Mouse (Mus musculus) forebrain, embryonic 11.5 days (tissue): ENCODE measurements around the gene Olfr459. TPM values are rescaled to one million over a fixed set of nuclear protein-coding genes. Genes with fewer than 3 reads are reported as not detected.

ENCODE experiments used
- ATAC-seq: fragments of 200-750 bp; cut with Nextera tagmentation; replicated peaks from 2 replicates; pipeline ENCODE4 v1.8.0; 2017; ENCODE audit warnings: moderate TSS enrichment; ENCODE audit not compliant: low FRiP score
- DNase-seq: peaks from one replicate; pipeline ENCODE4 v3.0.0-alpha.2; 2017; ENCODE audit warnings: low spot score
- H3K27ac ChIP-seq: fragments of 300-500 bp; sonication (generic); 2 replicates; pipeline ENCODE4 v1.5.1; 2014; ENCODE audit warnings: low read depth, low read length
- H3K27me3 ChIP-seq: fragments of 300-500 bp; sonication (generic); 2 replicates; pipeline ENCODE4 v1.6.1; 2014; ENCODE audit warnings: mild to moderate bottlenecking, low read length, mixed read lengths; ENCODE audit not compliant: control insufficient read depth, insufficient read depth
- H3K36me3 ChIP-seq: fragments of 300-500 bp; sonication (generic); 2 replicates; pipeline ENCODE4 v1.6.1; 2014; ENCODE audit warnings: mild to moderate bottlenecking, low read length, moderate library complexity, mixed read lengths; ENCODE audit not compliant: control insufficient read depth, insufficient read depth
- H3K4me1 ChIP-seq: fragments of 300-500 bp; sonication (generic); replicated peaks from 2 replicates; pipeline ENCODE4 v1.6.1; 2014; ENCODE audit warnings: low read length, mixed read lengths; ENCODE audit not compliant: control insufficient read depth, insufficient read depth
- H3K4me2 ChIP-seq: fragments of 300-500 bp; sonication (generic); 2 replicates; pipeline ENCODE4 v1.6.1; 2014; ENCODE audit warnings: low read depth, mild to moderate bottlenecking, low read length, moderate library complexity, mixed read lengths; ENCODE audit not compliant: severe bottlenecking
- H3K4me3 ChIP-seq: fragments of 300-500 bp; sonication (generic); 2 replicates; pipeline ENCODE4 v1.5.1; 2014; ENCODE audit warnings: low read depth, low read length
- H3K9ac ChIP-seq: fragments of 300-500 bp; sonication (generic); 2 replicates; pipeline ENCODE4 v1.6.1; 2014; ENCODE audit warnings: low read length
- H3K9me3 ChIP-seq: fragments of 300-500 bp; sonication (generic); 2 replicates; pipeline ENCODE4 v1.6.1; 2016; ENCODE audit warnings: low read length, mixed read lengths; ENCODE audit not compliant: control insufficient read depth
- WGBS: fragments of 180-500 bp; shearing (Covaris S2); extraction: QIAGEN DNeasy Blood & Tissue Kit; methylation state at CpG from one replicate; pipeline ENCODE4 v1.1.7; 2014; 5-methylcytosine and 5-hydroxymethylcytosine counted together
- polyA plus RNA-seq: library from polyadenylated mRNA; unstranded; fragments of >200 nt; fragmentation: Nextera tagmentation; extraction: Ambion mirVana; gene quantifications from 2 replicates; pipeline ENCODE4 v1.2.1, GENCODE M21; 2014

Gene Olfr459
- polyA plus RNA-seq, result not detected in 2 replicates

- Histone ChIP-seq H3K4me1 (no peaks in the 10 kb centered on the region), H3K27me3 (no peaks in the 10 kb centered on the region), H3K4me2 (no peak within 1 kb of the TSS), H3K4me3 (no peak within 1 kb of the TSS), H3K36me3 (no peaks in the 10 kb centered on the region), H3K9me3 (no peaks in the 10 kb centered on the region), H3K9ac (no peak within 1 kb of the TSS), H3K27ac (no peak within 1 kb of the TSS)
- no peak for ATAC-seq
- WGBS, result 81% methylated on average over 7 of the region's 7 CpGs
- DNase-seq, result no peak
Measured at GRCm38 (mm10) chr6:41775077-41775476, at the start of gene Olfr459. Gene Olfr459, minus strand, starts transcription at chr6:41775177.

DNA sequence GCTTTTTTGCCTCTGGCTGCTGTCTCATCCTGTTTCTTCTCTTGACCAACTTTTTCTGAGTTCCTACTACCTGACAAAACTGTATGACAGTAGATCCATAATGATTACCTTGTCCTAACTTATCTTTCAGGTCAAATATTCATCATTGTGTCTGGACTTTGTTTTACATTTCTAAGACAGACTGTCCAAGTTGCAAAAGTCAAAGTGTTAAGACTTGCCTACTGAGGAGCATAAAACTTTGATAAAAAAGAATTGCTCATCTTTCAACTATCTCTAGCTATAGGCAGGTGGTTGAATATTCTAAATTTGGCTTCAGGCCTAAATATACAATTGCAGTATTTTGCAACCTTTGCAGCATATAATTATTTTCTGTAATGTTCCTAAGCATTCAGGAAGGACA lies 49.1 kb upstream of the Olfr459 start:
- DNase-seq, result no peak
- Histone ChIP-seq H3K4me2 (no peak overlapping the region), H3K27me3 (no peaks in the 10 kb centered on the region), H3K9ac (no peak overlapping the region), H3K9me3 (no peaks in the 10 kb centered on the region), H3K36me3 (no peaks in the 10 kb centered on the region), H3K4me3 (no peak overlapping the region), H3K27ac (no peak overlapping the region), H3K4me1 (no peaks in the 10 kb centered on the region)
- no peak for ATAC-seq

DNA sequence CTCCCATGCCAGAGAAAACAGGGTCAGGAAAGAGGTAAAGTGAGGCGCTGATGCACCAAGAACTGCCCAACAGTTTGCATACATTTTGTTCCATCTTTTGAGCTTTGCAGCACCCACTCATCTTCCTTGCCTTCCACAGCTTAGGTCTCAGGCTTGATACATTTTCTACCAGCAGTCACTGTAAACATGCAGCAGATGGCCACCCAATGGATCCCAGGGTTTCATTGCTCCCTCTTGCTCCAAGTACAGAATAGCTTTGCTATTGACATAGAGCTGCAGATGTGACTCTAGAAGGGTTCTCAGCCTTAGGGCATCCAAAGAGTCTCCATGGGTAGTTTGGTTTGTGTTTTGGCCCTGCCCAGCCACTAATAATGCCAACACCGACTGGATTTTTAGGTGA lies 11.7 kb upstream of the Olfr459 start:
- WGBS, result 87% methylated on average over 2 of the region's 2 CpGs
- no peaks in the 10 kb centered on the region for H3K9me3 ChIP-seq
- ATAC-seq, result no peak
- no peak overlapping the region for H3K9ac ChIP-seq
- H3K27ac ChIP-seq, result no peak overlapping the region
- H3K27me3 ChIP-seq, result no peaks in the 10 kb centered on the region
- H3K4me3 ChIP-seq, result no peak overlapping the region
- no peaks in the 10 kb centered on the region for H3K4me1 ChIP-seq
- no peaks in the 10 kb centered on the region for H3K36me3 ChIP-seq
- H3K4me2 ChIP-seq, result no peak overlapping the region
- no peak for DNase-seq

- no peak overlapping the region for H3K4me3 ChIP-seq
- H3K9ac ChIP-seq, result no peak overlapping the region
- H3K4me2 ChIP-seq, result no peak overlapping the region
- ATAC-seq (no peak), DNase-seq (no peak)
- H3K27ac ChIP-seq, result no peak overlapping the region
- H3K36me3 ChIP-seq, result no peaks in the 10 kb centered on the region
- WGBS, result 85% methylated on average over 6 of the region's 6 CpGs
- H3K9me3 ChIP-seq, result no peaks in the 10 kb centered on the region
- H3K4me1 ChIP-seq, result no peaks in the 10 kb centered on the region
- no peaks in the 10 kb centered on the region for H3K27me3 ChIP-seq
Measured at GRCm38 (mm10) chr6:41775721-41776120, 744 bp upstream of the Olfr459 start.

- no peak overlapping the region for H3K27ac ChIP-seq
- H3K4me1 ChIP-seq, result no peaks in the 10 kb centered on the region
- no peaks in the 10 kb centered on the region for H3K36me3 ChIP-seq
- DNase-seq, result no peak
- no peaks in the 10 kb centered on the region for H3K27me3 ChIP-seq
- WGBS, result 88% methylated on average over 1 of the region's 1 CpGs
- no peak overlapping the region for H3K4me3 ChIP-seq
- ATAC-seq, result no peak
- H3K9me3 ChIP-seq, result no peaks in the 10 kb centered on the region
- H3K9ac ChIP-seq, result no peak overlapping the region
- H3K4me2 ChIP-seq, result no peak overlapping the region
Measured at GRCm38 (mm10) chr6:41769872-41770271, 5.1 kb downstream of the Olfr459 start.

GRCm38 (mm10) chr6:41764306-41764705 lies 10.7 kb downstream of the Olfr459 start:
- no peak overlapping the region for H3K9ac ChIP-seq
- H3K27ac ChIP-seq, result no peak overlapping the region
- DNase-seq, result no peak
- H3K27me3 ChIP-seq, result no peaks in the 10 kb centered on the region
- no peak overlapping the region for H3K4me3 ChIP-seq
- H3K4me2 ChIP-seq, result no peak overlapping the region
- no peaks in the 10 kb centered on the region for H3K4me1 ChIP-seq
- WGBS, result 88% methylated on average over 5 of the region's 5 CpGs
- ATAC-seq, result no peak
- no peaks in the 10 kb centered on the region for H3K36me3 ChIP-seq
- no peaks in the 10 kb centered on the region for H3K9me3 ChIP-seq

- Histone ChIP-seq H3K27ac (no peak overlapping the region), H3K4me2 (no peak overlapping the region), H3K27me3 (no peaks in the 10 kb centered on the region), H3K4me1 (no peaks in the 10 kb centered on the region), H3K4me3 (no peak overlapping the region), H3K9ac (no peak overlapping the region), H3K9me3 (no peaks in the 10 kb centered on the region), H3K36me3 (no peaks in the 10 kb centered on the region)
- 80% methylated on average over 1 of the region's 1 CpGs for WGBS
- ATAC-seq (no peak), DNase-seq (no peak)
Measured at GRCm38 (mm10) chr6:41762370-41762757, 12.6 kb downstream of the Olfr459 start.

GRCm38 (mm10) chr6:41761702-41762369 lies 13.1 kb downstream of the Olfr459 start:
- H3K9ac ChIP-seq, result no peak overlapping the region
- no peak overlapping the region for H3K4me3 ChIP-seq
- H3K27ac ChIP-seq, result no peak overlapping the region
- DNase-seq (peak; percentile 53), ATAC-seq (peak; percentile 94)
- H3K9me3 ChIP-seq, result no peaks in the 10 kb centered on the region
- H3K4me1 ChIP-seq, result no peaks in the 10 kb centered on the region
- no peak overlapping the region for H3K4me2 ChIP-seq
- no peaks in the 10 kb centered on the region for H3K36me3 ChIP-seq
- H3K27me3 ChIP-seq, result no peaks in the 10 kb centered on the region
- WGBS, result 10% methylated on average over 1 of the region's 1 CpGs

- 95% methylated on average over 2 of the region's 2 CpGs for WGBS
- Histone ChIP-seq H3K9ac (no peak overlapping the region), H3K27ac (no peak overlapping the region), H3K36me3 (no peaks in the 10 kb centered on the region), H3K9me3 (no peaks in the 10 kb centered on the region), H3K4me3 (no peak overlapping the region), H3K4me1 (no peaks in the 10 kb centered on the region), H3K4me2 (no peak overlapping the region), H3K27me3 (no peaks in the 10 kb centered on the region)
- ATAC-seq (no peak), DNase-seq (no peak)
Measured at GRCm38 (mm10) chr6:41759618-41760017, 15.4 kb downstream of the Olfr459 start.
